Mouse (Mus musculus) megakaryocyte, embryonic 14.5 days (primary cell): ENCODE results near the gene Gpatch3. TPM values are rescaled to one million over a fixed set of nuclear protein-coding genes. Genes with fewer than 3 reads are reported as not detected.
A peak's percentile ranks its signal among the peaks of the same experiment; 100 is the strongest.

Experiments
- H3K27me3 ChIP-seq: replicated peaks from 2 replicates; pipeline ENCODE3; 2012; ENCODE audit warnings: inconsistent platforms
- H3K36me3 ChIP-seq: replicated peaks from 2 replicates; pipeline ENCODE3; 2012; ENCODE audit warnings: low read length, inconsistent platforms, mixed read lengths
- H3K4me1 ChIP-seq: 2 replicates; pipeline ENCODE4 v1.6.1; 2012; ENCODE audit warnings: inconsistent platforms
- H3K4me3 ChIP-seq: replicated peaks from 2 replicates; pipeline ENCODE3; 2012; ENCODE audit warnings: moderate library complexity, mild to moderate bottlenecking, inconsistent platforms
- H3K9me3 ChIP-seq: 2 replicates; pipeline ENCODE4 v1.6.1; 2012; ENCODE audit warnings: inconsistent platforms
- FLI1 ChIP-seq: IDR thresholded peaks from 2 replicates; pipeline ENCODE4 v1.6.1; 2012; ENCODE audit warnings: low read length, inconsistent platforms, mixed read lengths
- GATA1 ChIP-seq: IDR thresholded peaks from 3 replicates; pipeline ENCODE4 v1.6.1; 2012; ENCODE audit warnings: mixed read lengths, low read length, inconsistent platforms, borderline replicate concordance
- polyA plus RNA-seq: library from polyadenylated mRNA; stranded (reverse); fragments of >175 nt; gene quantifications from 2 replicates; pipeline ENCODE4 v1.2.3, GENCODE M21; 2012; ENCODE audit warnings: low replicate concordance; ENCODE audit not compliant: insufficient read depth

Gpatch3 gene
- polyA plus RNA-seq, 1 experiment = 5.4 TPM

GRCm38 (mm10) chr4:133628517-133628916, 54.0 kb downstream of the Gpatch3 start:
- peaks cover 88% of the 10 kb centered on the region for H3K4me1 ChIP-seq
- H3K27me3 ChIP-seq = no peaks in the 10 kb centered on the region
- H3K4me3 ChIP-seq = no peak overlapping the region
- TF ChIP-seq GATA1 (no peak), FLI1 (no peak)
- H3K36me3 ChIP-seq = peaks cover 70% of the 10 kb centered on the region
- no peaks in the 10 kb centered on the region for H3K9me3 ChIP-seq

- H3K27me3 ChIP-seq = no peaks in the 10 kb centered on the region
- H3K4me3 ChIP-seq = no peak overlapping the region
- peaks cover 88% of the 10 kb centered on the region for H3K4me1 ChIP-seq
- TF ChIP-seq GATA1 (no peak), FLI1 (no peak)
- H3K9me3 ChIP-seq = no peaks in the 10 kb centered on the region
- peaks cover 63% of the 10 kb centered on the region for H3K36me3 ChIP-seq
Observed at GRCm38 (mm10) chr4:133629191-133629590, 54.6 kb downstream of the Gpatch3 start.

GRCm38 (mm10) chr4:133630326-133630920, 55.9 kb downstream of the Gpatch3 start:
- Histone ChIP-seq H3K4me1 (peaks cover 80% of the 10 kb centered on the region), H3K9me3 (no peaks in the 10 kb centered on the region), H3K4me3 (peak overlapping the region; percentile 94), H3K36me3 (peaks cover 52% of the 10 kb centered on the region), H3K27me3 (no peaks in the 10 kb centered on the region)
- TF ChIP-seq FLI1 = no peak
- no peak for TF ChIP-seq GATA1

- H3K36me3 ChIP-seq = peaks cover 44% of the 10 kb centered on the region
- H3K9me3 ChIP-seq = no peaks in the 10 kb centered on the region
- H3K4me3 ChIP-seq = peak overlapping the region; percentile 94
- TF ChIP-seq GATA1 = no peak
- no peak for TF ChIP-seq FLI1
- H3K4me1 ChIP-seq = peaks cover 72% of the 10 kb centered on the region
- no peaks in the 10 kb centered on the region for H3K27me3 ChIP-seq
Observed at GRCm38 (mm10) chr4:133631071-133631768, 56.7 kb downstream of the Gpatch3 start.

GRCm38 (mm10) chr4:133631769-133632411, 57.3 kb downstream of the Gpatch3 start:
- Histone ChIP-seq H3K4me1 (peaks cover 65% of the 10 kb centered on the region), H3K9me3 (no peaks in the 10 kb centered on the region), H3K27me3 (no peaks in the 10 kb centered on the region), H3K36me3 (peaks cover 37% of the 10 kb centered on the region), H3K4me3 (peak overlapping the region; percentile 94)
- TF ChIP-seq FLI1 (no peak), GATA1 (no peak)

GRCm38 (mm10) chr4:133632483-133633327, 58.2 kb downstream of the Gpatch3 start:
- Histone ChIP-seq H3K36me3 (peaks cover 31% of the 10 kb centered on the region), H3K27me3 (no peaks in the 10 kb centered on the region), H3K4me1 (peaks cover 59% of the 10 kb centered on the region), H3K4me3 (peak overlapping the region; percentile 94), H3K9me3 (no peaks in the 10 kb centered on the region)
- no peak for TF ChIP-seq GATA1
- no peak for TF ChIP-seq FLI1

GRCm38 (mm10) chr4:133633332-133634042, 58.9 kb downstream of the Gpatch3 start:
- peaks cover 51% of the 10 kb centered on the region for H3K4me1 ChIP-seq
- H3K36me3 ChIP-seq = peaks cover 24% of the 10 kb centered on the region
- peak overlapping the region; percentile 94 for H3K4me3 ChIP-seq
- no peaks in the 10 kb centered on the region for H3K27me3 ChIP-seq
- TF ChIP-seq GATA1 = no peak
- no peak for TF ChIP-seq FLI1
- peaks cover 1% of the 10 kb centered on the region for H3K9me3 ChIP-seq

Other genes with a start within 250 kb of the Gpatch3 start
- 85.7 and 118 TPM in 2 replicates for gene Wdtc1, start 221.3 kb upstream of the Gpatch3 start, polyA plus RNA-seq
- gene Slc9a1, start 205.0 kb upstream of the Gpatch3 start, polyA plus RNA-seq = 50.9 and 56.9 TPM in 2 replicates
- 0.97 TPM in 1 of 2 replicates, not detected in the other for gene Tent5b, start 94.6 kb upstream of the Gpatch3 start, polyA plus RNA-seq
- gene Trnp1, start 76.2 kb upstream of the Gpatch3 start, polyA plus RNA-seq = 0.22 and 2.8 TPM in 2 replicates
- 0.83 and 4.7 TPM in 2 replicates for gene Kdf1, start 55.8 kb upstream of the Gpatch3 start, polyA plus RNA-seq
- gene Nudc, start 28.7 kb upstream of the Gpatch3 start, polyA plus RNA-seq = 27.7 and 283 TPM in 2 replicates
- not detected in 2 replicates for gene Nr0b2, start 21.4 kb upstream of the Gpatch3 start, polyA plus RNA-seq
- gene Gpn2, start 9.6 kb downstream of the Gpatch3 start, polyA plus RNA-seq = 45.3 and 49.8 TPM in 2 replicates
- gene Sfn, start 27.4 kb downstream of the Gpatch3 start, polyA plus RNA-seq = 9.2 and 15.3 TPM in 2 replicates
- 53.7 and 98.5 TPM in 2 replicates for gene Zdhhc18, start 75.4 kb downstream of the Gpatch3 start, polyA plus RNA-seq
- 9.8 and 12.4 TPM in 2 replicates for gene Pigv, start 97.9 kb downstream of the Gpatch3 start, polyA plus RNA-seq
- gene Arid1a, start 182.0 kb downstream of the Gpatch3 start, polyA plus RNA-seq = 29.1 and 51.7 TPM in 2 replicates